Mouse (Mus musculus) spleen, embryonic (tissue): ENCODE data around the gene Dnm1.

ENCODE experiments used
- CTCF ChIA-PET: fragments of 350-600 bp; sonication (Branson Sonifier 250); formaldehyde crosslinking; loops from one replicate; lab custom pipeline; 2022; lab: Charles Lee

The Dnm1 gene

DNA sequence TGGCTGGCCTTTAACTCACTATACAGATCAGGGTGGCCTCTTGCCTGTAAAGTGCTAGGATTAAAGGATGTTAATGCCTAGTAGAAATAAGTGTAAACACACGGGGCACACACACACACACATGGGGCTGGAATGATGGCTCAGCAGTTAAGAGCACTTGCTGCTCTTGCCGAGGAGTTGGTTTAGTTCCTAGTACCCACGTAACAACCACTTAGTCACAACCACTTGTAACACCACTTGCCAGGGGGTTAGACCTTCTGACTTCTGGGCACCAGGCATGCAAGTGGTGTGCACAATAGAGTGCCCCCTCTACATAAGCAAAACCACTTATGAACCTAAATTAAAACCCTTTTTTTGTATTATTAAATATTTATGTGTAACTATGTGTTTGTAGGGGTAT lies 69.2 kb downstream of the Dnm1 start:
- CTCF ChIA-PET: no interaction called here

DNA sequence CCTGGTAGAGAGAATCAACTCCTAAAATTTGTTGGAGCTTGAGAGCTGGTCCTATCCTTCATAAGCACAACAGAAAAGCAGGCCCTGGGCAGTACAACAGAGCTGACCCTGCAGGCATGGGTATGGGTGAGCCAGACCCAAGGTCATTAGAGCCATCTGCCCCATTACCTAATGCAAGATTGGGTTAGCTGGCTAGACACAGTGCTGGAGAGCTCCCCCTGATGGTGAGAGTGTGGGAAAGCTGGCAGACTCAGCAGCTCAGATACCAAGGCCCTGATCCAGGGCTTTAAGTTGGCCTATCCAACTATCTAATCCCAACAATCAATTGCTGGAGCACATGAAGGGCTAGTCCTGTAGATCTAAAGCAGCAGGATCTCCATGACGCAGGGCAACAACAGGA lies 70.4 kb downstream of the Dnm1 start:
- CTCF ChIA-PET: no interaction called here

DNA sequence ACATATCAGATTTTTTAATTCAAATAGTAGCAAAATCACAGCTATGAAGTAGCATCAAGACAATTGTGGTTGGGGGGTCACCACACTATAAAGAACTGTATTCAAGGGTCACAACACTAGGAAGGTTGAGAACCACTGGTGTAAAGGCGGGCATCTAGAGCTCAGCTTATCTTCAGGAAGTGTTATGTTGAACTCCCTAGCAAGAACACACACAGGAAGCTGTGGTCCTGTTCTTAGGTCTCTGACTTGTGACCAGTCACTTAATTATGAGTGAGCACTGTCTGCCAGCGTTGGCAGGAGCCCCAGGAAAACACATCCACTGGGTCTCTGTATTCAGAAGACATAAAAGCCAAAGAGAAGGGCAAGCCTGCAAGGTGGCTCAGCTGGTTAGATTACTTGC lies 70.8 kb downstream of the Dnm1 start:
- CTCF ChIA-PET: no interaction called here

DNA sequence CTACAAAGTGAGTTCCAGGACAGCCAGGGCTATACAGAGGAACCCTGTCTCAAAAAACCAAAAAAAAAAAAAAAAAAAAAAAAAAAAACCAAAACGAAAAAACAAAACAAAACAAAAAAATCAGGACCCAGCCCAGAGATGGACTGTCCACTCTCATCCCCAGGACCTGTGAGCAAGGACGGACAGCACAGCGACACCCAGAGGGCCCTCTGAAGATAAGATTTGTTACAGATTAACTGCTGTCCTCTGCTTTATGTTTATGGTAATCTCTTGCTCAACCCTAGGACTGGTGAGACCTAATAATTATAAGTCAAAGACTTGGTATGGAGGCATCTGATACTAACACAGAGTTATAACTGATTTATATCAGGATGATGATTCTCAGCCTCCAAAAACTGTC lies 77.3 kb downstream of the Dnm1 start:
- CTCF ChIA-PET: no interaction called here

DNA sequence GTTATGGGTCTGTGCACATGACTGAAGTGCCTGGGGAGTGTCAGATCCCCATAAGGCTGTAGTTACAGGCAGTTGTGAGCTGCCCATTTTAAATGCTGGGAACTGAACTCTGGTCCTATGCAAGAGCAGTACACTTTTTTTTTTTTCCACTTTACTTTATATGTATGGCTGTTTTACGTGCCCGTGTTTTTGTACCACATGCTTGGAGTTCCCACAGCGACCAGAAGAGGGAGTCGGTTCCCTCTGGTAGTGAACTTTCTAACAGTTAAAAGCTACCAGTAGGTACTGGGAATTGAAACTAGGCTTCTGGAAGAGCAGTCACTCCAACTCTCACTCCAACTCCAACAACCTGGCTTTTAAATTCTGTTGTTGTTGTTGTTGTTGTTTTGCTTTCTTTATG lies 92.5 kb downstream of the Dnm1 start:
- CTCF ChIA-PET: no interaction called here

DNA sequence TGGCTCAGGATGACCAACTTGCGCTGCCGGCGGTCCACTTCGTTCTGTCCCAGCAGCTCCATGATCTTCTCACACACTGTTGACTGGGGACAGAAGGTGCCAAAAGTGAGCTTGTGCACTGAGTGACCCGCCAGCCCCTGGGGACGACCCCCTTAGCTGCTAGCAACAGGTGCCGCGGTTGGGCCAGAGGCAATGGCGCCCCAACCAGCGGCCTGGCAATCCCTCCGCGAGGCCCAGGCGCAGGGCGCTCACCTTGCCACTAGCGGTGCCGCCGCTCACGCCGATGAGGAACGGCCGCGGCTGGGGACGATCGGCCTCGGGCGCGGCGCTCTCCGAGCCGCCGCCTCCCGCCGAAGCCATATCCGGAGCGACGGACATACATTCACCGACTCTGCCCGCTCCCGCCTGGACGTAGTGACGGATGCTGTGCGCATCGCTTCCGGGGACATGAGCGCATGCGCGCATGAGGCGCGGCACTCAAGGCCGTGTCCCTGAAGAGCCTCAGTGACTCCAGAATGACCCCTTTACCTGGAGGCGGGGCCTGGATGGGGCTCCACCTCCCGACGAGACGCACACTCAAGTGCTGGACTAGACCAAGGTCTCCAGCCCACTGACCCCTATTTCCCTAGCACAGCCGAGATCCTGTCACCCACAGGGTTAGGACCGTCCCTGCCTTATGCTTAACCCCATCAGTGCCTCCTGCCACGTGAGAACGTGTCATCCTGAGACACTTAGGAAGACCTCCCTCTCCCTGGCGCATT lies 93.3 kb downstream of the Dnm1 start, which contains the start of gene Uck1:
TSS of gene Uck1 (minus strand) at position 503 of the 761 bp plus-strand sequence.
- CTCF ChIA-PET: no interaction called here

DNA sequence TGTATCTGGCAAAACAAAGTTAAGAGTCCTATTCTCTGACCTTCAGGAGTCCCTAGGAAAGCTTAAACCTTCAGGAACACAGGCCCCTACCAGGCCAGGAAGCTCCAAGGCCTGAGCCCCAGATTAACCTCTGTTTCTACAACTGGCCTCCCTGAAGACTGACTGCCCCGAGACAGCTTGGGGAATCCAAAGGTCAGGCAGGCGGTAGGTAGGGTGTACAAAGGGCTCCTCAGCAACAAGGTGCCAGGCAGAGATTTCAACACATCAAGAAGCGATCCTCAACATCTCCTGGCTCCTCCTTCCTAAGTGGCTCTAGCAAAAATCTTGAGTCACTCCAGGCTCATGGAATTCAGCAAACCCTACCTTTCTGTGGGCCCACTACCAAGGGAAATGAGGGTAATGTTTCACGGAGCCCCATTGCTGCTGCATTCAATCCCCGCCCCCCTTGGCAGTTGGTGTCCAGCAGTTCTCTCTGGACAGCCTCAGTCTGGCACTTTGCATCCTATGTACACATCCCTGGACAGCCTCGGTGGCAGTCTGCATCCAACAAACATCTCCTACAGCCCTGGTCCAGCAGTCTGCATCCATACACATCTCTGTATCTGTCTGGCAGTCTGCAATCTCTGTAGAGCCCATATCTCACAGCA lies 94.1 kb downstream of the Dnm1 start:
- CTCF ChIA-PET: no interaction called here
